Mouse (Mus musculus) B cell, adult 2 months (primary cell): ENCODE measurements around the gene Adpgk.
A peak's percentile ranks its signal among the peaks of the same experiment; 100 is the strongest.
"Not testable (repeated sequence)": the region's sequence is repeated elsewhere in the genome, so short reads cannot be mapped to it uniquely, and the experiment has no call there.

ENCODE experiments used
- DNase-seq, 2 experiments: peaks; one replicate each; pipeline ENCODE4 v3.0.0; 2022

Gene Adpgk

DNA sequence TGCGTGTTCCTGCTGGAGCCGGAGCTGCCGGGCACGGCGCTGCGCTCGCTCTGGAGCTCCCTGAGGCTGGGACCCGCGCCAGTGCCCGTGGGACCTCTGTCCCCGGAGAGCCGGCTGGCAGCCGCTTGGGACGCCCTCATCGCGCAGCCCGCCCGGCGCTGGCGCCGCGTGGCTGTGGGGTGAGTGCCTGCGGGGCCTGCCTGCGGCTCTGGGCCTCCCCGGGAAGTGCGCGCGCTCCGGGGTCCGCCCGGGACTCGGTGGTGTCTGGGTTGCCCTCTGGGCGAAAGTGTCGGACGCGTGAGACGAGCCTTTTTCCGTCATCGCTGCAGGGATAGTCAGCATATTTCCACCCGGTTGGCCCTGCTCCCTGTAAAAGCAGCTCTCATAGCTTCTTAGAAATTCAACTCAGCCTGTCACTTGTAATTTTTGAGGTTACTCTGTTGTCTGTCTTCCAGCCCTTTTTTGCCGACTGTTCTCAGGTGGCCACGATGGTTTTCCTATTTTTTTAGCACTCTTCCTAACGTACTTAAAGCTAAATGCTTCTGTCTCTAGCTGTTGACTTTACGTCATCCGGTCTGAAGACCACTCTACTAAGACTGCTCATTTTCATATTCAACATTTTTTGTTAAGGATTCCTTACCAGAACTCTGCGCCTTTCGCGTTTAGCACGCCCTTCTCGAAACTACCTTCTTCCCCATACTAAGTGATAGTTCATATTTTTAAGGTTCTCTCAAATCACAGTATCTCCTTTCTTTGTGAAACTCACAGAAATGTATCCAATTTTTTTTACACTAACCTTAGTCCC, 532 bp downstream of the Adpgk start:
- DNase-seq, result peak; percentile 21 to 24

DNA sequence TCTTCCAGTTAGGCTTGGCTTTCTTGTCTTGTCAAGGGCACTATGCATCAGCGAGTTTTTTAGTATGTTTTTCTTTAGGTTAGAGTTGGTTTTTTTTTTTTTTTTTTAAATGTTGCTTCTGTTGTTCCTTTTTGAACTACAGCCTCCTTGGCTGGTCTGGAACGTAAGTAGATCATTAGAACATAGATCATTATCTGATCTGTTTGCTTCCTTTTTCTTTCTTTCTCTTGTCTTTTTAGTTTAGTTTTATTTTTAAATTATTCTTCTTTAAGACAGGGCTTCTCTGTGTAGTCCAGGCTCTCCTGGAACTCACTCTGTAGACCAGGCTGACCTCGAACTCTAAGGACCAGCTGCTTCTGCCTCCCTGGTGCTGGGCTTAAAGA, 1.1 kb downstream of the Adpgk start:
- no peak for DNase-seq

DNA sequence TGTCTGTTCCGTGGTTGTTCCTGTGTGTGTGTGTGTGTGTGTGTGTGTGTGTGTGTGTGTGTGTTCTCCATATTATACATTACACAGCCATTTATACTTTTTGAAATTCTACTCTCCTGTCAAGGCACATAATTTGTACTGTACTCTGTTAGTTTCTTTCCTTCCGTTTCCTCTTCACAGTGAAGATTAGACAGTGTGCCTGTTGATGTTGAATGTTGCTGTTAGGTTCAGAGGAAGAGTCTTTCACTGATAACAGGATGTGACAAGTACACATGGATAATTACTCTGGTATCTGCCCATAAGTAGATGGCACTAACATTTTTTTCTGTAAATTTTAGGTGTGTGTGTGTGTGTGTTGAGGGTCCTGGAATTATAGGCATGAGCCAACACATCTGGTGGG, 5.1 kb downstream of the Adpgk start:
- no peak for DNase-seq

DNA sequence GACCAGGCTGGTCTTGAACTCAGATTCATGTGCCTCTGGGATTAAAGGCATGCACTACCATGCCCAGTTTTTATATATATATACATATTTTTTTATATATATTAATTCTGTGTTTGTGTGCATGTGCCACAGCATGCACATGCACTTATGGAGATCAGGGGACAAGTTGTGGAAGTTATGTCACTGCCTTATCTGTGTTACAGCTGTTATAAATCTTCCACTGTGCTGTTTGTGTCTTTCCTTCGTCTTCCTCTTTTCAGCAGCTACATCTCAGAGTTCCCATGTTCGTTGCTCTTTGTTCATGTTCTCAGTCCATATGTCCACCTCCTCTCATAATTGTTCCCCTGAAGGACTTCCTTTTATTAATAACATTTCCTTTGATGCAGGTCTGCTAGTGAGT, 16.5 kb downstream of the Adpgk start:
- DNase-seq, result no peak

DNA sequence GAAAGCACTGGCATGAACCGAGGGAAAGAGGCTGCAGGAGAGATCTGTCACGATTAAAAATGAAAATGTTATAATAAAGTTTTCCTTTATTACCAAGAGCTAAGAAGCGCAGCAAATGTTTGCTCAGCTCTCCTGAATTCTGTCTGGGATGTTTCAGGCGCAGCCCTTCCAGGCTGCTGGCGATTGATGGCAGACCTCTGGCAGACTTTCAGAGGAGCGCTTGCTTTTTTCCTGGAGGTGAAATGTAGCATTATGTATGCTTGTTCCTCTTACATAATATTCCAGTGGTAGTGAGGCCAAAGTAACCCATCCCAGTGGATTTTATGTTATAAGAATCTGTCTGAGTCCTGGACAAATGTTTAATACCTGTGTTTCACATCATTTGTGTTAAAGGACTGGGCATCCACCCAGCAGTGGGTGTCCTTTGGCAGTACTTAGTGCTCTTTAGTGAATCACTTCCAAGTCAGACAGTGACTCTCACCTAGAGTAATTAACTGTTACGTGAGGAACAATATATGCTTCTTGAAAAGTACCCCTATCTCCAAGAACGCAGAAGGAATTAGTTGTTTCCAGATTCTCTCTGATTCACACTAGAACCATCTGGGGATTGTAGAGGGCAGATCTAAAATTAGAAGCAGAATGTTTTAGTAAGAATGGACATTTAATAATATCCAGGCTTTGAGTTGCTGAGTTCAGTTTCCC, 19.4 kb downstream of the Adpgk start:
- DNase-seq, result no peak

DNA sequence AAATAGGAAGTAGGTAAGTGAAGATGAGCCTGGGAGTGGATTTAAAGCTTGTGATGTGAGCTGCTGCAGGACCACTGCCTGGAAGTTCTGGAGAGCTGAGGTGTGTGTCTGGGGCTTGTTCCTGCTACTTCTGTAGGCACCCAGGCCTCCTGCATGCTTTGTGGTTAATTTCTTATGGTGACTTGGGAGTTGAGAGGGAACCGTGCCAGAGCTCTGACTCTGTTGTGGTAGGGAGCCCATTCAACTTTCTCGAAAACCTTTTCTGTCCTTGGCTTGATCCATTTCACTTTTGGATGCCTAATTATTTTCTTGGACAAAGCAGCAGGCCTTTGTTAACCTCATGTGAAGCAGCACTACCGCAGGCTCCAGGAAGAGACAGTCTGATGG, 19.9 kb downstream of the Adpgk start:
- no peak for DNase-seq

DNA sequence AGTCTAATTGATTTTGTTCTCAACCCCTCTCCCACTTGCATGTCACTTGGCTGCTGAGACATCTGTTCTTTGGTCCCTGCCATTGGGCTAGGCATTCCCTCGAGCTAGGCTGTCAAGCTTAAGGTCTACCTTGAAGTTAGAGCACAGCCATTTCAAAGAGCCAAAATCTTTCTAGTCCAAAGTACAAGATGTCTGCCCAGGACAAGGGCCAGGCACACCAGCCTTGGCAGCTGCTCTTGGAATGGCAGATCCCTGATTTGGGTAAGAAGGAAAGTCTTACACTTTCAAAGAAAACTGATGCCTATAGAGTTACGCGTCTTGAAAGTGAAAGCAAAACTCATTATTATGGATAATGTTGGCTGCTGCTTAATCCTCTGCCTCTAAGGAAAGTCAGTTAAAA, 24.8 kb downstream of the Adpgk start:
- DNase-seq, result no peak

DNA sequence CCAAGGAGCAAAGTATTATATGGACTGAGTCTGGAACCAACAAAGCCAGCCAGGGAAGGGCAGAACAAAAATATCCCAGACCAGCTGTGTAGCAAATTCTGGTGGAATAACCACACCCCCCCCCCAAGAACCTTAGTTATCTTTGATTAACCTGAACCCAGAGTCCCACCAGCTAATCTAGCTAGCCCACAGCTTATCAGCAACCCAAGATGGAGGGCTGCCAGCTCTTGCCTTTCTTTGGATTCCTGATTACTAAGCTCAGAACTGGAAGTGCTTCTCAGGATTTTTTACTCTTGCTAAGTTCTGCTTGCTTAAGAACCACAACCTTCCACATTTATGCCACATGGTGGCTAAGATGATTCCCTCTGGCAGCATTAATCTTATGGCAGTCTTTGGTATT, 33.0 kb downstream of the Adpgk start:
- no peak for DNase-seq

DNA sequence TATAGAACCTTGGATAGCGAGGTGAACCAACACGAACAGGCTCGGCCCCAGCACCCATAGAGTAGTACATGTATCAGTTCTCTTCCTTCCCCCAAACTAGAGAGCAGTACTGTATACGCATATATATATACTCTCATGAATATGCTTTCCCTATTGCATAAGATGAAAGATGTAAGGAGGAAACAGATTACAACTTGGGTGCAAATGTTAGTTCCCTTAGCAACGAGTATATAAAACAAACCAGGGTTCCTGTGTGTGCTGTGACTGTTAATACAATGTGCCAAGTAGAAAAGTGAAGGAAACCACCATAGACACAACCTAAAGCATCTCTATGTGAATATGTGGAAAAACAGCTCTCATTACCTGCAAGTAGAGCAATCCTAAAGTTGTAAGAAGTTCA, 38.7 kb downstream of the Adpgk start:
- no peak for DNase-seq

DNA sequence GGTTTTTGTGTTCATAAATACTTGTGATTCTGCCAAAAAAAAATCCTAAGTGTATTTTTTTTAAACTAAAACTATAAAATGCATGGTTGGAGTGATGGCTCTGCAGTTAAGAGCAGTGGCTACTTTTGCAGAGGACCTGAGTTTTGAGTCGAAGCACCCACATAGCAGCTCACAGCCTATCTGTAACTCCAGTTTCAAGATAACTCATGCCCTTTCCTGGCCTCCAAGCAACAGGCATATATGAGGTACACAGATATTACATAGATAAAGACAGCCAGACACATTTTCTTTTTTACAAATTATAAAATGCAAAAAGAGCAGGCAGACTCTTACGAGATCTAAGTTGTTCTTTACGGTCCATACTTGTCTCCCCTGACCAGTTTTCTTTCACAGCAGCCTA, 45.2 kb downstream of the Adpgk start:
- no peak for DNase-seq

DNA sequence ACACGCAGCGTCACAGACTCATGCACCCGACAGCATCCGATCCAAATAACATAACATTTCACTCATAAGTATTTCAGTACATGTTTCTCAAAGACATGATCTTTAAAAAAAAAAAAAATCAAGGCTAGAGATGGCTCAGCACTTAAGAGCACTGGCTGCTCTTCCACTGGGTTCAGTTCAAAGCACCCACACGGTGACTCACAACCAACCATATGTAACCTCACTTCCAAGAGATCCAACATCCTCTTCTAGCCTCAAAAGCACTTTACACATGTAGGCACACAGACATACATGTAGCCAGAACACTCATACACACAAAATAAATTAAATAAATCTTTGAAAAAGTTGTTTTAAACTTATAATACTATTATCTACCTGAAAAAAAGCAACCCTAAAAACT, 46.5 kb downstream of the Adpgk start:
- DNase-seq, result no peak

DNA sequence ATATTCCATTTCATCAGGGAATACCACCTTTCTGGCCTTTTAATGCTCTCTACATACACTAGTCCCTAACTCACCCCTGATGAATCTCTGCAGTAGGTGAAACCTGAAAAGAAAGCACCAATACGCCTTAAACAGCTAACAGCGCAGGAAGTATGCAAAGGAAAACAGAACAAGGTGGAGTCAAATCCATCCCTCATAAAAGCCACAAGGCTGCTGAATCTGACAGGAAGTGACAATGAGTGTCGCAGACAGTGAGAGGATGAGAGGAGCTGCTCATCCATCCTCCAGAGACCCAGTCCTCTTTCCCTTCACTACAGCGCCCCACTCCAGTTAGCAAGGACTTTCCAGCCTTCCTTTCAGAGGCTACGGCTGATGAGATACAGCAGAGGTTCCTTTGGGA, 47.1 kb downstream of the Adpgk start:
- no peak for DNase-seq

DNA sequence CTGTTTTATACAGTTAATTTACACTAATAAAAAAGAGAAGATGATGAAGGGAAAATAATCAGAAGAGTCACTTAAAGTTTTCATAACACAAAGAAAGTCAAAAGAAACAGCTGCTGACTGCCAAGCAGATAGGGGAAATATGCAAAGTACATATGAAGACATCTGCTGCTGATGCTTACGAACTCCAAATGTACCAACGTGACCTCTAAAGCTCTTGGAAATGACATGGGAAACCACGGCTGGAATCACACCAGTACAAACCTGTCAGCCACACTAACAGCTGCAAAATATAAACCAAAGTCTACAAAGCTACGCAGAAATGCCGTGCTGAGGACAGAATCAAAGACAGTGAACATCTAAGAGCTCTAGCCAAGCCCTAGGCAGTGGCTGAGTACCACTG, 47.7 kb downstream of the Adpgk start:
- DNase-seq, result no peak

DNA sequence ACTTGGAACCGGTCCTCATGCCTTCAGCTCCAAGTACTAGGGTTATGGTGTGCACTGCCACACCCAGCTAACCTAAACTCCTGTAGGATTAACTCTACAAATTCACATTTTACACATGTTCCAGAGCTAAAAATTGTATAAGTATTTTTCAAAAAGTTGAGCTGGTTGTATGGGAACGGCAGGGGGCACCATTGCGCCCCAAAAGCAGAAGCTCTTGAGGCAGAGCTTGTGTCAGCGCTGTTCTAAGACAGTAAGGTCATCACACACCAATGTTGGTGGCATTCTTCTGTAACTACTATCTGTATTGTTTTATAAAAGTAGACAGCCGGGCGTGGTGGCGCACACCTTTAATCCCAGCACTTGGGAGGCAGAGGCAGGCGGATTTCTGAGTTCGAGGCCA, 48.6 kb downstream of the Adpgk start:
- DNase-seq, result peak; percentile 47 to 55

DNA sequence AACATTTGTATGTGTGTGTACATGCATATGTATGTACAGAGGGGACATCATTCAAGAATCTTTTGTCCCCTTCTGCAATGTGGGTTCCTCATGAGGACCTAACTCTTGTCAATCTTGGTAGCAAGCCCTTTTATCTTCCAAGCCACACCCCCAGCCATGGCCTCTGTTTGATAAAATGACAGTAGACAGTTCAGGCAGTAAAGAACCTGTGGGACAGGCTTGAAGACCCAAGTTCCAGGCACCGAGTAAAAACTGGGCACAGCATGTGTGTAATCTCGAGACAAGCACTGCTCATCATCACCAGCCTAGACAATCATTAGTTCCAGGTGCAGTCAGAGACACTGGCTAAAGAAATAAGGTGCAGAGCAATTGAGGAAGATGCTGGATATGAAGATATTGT, 54.8 kb downstream of the Adpgk start:
- no peak for DNase-seq

DNA sequence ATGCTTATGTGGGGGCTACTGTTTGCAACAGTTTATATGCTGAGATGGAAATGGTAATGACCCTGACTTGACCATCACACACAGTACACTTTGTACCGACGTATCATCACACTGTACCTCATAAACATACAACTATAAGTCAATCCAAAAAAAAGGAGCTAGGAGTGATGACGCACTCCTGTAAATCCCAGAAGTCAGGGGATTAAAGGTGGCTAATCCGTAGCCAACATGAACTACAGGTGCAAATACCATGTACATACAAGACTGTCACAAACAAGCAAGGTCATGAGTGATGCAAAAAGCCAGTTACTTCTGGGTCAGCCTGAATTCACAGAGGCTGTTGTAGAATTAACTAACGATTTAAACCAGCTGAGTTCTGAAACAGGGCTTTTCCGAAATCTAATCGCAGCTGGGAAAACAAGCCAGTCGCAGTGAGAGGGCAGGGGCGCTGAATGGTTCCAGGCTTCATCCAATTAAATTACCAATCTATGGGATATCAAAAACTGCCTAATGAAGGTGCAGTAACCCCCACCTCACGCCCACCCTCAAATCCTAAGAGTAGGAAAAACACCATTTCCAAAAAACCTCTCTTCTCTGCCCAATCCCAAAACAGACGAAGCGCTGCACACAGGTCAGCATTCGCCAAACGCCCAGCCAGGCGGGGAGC, 61.4 kb downstream of the Adpgk start:
- DNase-seq, result no peak

DNA sequence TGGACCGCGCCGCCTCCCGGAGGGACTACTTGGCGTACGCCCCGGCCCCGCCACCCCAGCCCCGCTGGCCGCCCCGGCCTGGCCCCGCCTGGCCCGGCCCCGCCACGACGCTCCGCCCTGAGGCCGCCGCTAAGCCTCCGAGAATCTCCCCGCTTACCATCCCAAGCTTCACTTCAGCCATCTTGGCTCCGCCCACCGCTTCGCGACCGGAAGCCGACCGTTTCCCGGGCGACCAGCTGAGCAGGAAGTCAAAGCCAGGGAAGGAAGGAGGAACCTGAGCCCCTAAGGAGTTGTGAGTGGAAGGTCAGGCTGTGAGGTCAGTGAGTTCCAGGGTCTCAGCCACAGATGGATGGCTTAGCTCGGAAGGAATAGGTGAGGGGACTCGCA, 61.9 kb downstream of the Adpgk start, which contains the start of gene Bbs4:
Bbs4 (minus strand) TSS at position 256 of the 387 bp plus-strand sequence.
- peak; percentile 81 to 82 for DNase-seq

DNA sequence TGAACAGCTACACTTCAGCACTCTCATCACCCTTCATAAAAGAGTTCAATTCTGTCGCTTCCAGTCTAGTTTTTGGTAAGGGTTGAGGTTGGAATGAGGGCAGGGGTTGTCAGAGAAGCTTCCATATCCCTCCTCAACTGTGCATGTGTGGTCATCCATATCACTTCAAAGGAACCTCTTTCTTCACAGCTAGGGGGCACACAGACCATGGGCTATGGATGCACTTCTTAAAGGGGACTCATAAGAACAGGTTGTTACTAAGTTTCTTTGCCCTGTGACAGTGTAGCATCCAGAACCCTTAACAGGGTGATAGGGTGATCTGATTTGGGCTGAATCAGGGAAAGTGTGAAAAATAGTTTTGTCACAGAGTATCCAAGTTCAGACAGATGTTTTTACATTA, 66.7 kb downstream of the Adpgk start:
- DNase-seq, result not testable (repeated sequence)

DNA sequence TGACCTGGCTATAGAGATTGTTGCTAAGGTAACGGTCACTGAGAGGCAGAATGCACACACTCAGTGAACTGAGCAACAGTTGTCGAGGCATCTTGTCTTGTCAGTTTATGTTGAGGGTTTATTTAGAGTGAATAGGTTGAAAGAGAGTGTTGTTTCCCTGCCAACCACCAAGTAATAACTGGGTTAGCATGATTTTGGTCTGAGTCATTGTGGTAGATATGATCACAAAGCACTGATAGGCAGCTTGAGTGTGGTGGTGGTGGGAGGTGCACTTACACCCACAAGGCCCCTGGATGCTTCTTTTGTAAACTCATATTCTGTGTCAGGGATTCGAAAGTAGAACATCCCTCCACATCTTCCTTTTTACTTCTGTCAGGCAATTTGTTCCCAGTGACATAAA, 69.1 kb downstream of the Adpgk start:
- DNase-seq, result not testable (repeated sequence)

DNA sequence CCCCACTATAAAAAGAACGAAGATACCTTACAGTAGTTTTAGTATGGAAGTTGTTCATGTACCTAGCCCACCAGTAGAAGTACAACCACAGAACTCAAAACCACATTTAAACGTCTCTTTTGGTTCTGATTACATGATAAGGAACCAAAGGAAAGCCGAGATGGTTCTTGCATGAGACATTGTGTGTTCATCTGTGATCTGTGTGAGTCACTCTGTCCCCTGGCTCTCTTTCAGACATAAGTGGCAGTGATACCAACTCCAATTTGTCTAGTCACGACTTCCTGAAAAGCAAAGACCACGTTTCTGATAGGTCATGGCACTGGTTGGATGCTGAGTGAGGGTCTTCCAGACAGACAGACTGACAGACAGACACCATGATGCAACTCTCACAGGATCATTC, 77.9 kb downstream of the Adpgk start:
- DNase-seq, result no peak

DNA sequence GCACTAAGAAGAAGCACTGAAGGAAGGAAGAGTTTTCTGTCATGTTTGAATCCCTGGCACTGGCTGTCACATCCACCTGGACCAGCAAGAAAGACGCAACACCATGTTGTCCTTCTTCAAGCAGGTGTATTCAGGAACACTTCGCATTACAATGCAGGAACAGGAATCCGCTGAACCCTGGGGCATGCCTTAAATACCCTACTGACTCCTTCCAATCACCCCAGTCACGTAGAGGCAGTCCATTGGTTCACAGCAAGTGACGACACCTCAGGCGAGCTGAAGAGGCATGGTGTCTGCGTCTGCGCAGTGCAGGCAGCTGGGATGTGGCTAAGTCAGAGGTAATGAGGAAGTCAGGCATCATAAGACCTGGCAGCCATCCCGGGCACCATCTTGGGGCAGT, 78.3 kb downstream of the Adpgk start:
- no peak for DNase-seq
